Mouse (Mus musculus): ENCODE results near the gene Pih1d2.

Gene Pih1d2

DNA sequence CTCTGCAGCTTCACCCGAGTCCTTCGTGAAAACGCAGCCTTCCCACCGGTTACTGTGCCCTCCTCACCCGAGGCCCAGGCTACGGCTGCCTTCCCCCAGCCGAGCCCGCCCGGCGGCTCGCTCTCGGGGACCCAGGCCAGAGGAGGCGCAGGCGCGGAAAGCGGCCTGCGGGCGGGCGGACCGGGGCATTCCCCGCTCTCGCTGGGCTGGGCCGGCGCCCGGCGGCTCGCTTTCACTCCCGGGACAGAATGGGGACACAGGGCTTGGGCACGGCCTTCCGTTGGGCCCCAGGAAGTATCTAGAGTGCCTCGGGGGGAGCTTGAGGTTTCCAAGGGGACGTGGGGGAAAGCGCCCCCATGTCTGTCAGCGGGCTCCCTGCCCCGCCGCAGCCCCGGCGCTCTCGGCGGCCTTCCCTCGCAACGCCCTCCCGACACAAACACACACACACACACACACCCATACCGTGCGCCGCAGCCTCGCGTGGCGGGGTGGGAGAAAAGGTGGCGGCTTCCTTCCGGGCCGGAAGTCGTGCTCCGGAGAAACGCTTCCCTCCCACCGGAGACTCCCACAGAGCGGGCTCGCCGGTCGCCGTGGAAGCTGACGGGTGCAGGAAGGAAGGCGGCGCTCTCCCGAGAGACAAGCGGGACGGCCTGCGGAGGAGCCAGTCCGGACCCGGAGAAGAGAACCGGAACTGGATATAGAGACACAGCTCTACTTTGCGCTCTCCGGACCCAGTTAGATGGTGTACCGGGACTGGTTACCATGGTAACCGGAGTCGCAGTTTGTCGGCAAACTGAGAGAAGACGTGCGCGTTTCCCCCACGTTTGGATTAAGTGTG is at the start of gene Pih1d2, which contains the start of gene Nkapd1:
Pih1d2 (plus strand) TSS at position 556 of the 838 bp plus-strand sequence.
Nkapd1 (minus strand) TSS at position 699 of the 838 bp plus-strand sequence.
- DNase-seq: peak; percentile 99

DNA sequence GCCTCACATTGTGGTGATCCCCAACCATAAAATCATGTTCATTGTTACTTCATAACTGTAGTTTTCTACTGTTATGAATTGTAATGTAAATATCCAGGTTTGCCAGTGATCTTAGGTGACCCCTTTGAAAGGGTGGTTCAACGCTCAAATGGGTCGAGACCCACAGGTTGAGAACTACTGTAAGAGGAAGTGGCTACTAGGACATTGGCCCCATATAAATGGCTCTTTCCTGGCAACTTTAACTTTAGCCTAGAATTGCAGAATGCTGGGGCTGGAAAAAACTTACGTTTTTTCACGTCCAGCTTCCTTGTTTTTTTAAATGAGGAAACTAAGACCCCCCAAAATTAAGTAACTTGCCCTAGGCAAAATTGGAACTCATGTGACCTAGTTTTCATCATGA is 49.7 kb upstream of the Pih1d2 start:
- peak; percentile 55 for DNase-seq

DNA sequence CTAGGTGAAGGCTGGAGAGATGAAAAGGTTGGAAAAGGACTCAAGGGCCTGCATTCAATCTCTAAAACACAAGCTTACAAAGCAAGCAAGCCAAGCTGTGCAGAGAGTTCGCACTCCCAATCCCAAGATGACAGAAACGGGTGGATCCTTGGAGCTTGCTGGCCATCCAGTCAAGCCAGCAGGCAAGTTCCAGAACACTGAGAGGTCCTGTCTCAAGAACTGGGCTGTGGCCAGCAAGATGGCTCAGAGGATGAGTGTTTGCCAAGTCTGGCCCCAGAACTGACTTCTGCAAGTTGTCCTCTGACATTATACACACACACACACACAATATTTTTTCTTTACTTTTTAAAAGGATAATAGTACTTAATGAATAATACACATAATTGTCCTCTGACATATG is 49.2 kb upstream of the Pih1d2 start:
- DNase-seq: peak; percentile 82

DNA sequence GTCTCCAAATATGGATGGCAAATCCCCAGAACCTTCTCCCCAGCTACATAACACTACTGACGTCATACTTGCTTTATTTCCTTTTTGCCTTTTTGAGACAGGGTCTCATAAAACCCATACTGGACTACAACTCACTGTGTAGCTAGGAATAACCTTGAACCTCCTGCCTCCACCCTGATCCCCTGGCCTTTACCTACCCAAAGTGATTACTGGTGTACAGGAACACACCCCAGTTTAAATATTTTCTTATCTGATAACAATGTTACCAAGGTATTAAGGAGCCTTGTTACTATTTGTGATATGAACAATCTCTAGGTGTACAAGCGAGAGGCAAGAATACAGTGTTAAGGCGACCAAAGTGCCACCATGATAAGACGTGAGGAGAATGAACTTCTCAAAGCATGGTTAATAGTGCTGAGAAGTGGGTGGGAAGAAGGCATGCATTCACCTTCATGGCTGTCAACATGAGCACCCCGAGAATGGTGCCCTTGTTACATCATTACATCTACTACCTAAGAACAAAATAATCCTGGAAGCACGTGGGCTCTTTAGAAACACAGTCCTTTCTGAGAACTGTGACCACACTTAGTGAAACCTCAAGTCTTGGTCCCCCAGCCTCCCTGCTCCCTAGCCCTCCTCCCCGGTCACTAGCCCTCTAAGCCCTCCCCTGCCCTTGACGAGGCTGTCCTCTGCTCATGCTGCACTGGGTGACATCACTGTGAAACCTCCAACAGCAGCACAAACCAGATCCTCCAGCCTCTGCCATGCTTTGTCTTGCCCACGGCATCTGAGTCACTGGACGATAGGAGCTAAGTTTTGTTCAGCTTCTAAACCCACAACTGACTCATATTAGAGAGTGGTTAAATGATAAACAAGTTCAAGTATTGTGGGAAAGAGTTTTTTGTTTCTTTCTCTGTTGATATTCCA is 47.3 kb upstream of the Pih1d2 start:
- DNase-seq: peak; percentile 62

DNA sequence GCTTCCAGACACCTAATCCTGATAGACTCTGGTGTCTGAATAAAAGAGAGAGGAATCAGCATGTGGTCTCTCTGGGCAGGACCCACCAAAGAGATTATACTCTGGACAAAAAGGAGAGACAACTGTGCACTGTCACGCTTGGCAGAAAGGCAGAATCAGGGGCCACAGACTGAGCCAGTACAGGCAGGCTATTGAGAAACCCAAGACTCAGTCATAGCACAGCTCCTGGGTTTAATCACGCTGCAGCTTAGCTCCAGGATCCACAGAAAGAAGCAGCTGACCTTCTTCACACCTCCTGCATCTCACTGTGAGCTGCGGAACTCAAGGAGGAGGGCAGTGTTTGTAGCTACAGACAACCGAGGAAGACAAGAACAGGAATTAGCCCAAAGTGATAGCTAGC is 36.8 kb upstream of the Pih1d2 start:
- peak; percentile 35 for DNase-seq

DNA sequence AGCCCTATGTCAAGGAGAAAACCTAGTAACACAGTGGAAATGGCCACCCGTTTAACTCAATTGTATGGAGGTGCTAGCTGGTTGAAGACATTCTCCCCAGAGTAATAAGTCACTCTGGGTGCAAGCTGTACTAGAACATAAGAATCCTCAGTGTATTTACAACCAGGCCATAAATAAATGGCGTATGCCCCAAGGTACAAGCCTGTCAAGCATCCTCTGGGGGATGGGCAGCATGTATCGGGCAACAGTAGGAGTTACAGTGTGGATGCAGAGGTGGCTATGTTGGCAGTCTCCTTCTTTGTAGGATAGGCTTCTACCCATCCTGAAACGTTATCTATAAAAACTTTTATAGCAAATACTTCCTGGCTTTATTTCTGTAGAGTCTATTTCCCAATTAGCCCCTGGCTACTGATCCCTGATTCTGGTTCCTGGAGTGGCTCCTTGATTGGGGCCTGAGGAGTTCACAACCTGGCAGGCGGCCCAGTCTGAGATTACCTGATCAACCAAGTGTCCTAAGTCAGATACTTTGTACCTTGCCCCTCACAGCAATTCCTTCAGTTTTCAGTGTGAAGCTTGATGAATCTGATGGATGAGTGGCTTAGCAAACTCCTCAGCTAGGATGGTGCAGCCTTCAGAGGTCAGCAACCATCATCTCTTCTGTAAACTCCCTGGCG is 31.8 kb upstream of the Pih1d2 start:
- DNase-seq: peak; percentile 70

DNA sequence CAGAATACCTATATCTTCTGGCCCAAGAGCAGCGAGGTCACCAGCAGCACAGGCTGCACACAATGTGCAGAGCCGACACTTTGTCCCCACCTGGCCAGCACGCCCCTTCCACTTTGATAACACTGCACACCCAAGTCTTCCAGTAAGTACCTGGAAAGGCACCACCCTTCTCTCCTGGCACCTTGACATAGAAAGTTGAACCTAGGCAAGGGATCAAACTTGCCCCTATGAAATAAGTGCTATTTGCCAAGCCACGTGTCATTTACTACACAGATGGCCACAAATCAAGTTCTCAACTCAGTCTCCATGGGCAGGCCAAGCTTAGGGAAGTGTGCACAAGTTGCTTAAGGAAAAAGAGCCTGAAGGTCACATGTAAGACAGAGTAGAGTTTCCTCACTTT is 30.2 kb upstream of the Pih1d2 start:
- peak; percentile 83 for DNase-seq

DNA sequence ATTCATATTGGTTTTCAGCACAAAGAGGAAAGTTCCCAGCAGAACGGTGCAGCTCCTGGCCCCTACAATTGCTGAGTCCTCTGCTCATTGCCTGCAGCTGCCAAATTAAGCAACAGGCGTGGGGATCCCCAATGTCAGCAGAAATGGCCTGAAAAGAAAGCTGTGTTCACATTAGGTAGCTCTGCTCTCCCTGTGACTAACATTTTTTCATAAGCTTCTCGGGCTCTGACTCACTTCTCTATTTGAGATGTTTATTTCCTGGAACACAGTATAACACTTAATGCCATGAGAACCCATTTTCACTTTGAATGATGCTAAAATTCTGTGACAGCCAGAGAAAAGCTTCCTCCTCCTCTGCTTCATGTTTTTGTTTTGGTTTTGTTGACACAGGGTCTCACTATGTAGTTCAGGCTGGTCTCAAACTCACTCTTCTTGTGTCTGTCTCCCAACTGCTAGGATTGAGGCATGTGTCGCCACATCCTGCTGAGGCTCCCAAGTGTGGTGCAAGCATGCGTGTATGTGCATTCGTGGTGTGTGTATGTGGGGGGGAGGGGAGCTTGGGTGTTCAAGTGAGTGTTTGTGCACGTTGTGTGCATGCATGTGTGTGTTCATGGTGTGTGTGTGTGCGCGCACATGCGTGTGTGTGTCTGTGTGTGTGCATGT is 26.1 kb upstream of the Pih1d2 start:
- DNase-seq: no peak

DNA sequence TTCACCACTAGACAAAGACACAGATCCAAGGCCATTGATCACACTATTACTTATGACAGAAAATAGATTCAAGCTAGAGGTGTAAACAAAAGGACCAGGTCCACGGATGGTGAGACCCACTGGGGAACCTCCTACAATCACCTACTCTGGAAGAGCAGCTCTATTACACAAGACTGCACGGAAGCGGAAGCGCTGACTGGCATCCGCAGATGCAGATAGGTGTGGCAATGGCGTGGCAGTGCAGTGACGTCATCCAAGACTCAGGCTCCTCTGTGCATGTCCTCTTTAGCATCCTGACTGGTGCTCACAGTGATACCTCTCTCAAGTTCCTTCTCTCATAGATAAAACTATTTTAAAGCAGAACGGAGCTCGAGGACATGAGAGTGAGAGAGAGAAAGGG is 24.2 kb upstream of the Pih1d2 start:
- DNase-seq: no peak

DNA sequence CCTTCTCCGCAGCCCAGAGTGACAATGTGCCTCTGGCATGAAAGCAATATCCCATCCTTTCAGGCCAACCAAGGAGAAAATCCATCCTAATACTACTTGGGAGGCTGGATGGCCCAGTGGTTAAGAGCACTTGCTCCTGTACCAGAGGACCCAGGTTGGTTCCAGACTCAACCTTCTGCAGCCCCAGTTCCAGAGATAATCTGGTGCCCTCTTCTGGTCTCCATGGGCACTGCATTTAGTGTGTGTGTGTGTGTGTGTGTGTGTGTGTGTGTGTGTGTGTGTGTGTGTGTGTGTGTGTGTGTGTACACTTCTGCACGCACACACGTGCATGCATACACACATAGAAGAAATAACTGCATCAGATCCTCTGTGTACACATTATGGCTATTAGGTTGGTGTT is 23.6 kb upstream of the Pih1d2 start:
- DNase-seq: no peak

DNA sequence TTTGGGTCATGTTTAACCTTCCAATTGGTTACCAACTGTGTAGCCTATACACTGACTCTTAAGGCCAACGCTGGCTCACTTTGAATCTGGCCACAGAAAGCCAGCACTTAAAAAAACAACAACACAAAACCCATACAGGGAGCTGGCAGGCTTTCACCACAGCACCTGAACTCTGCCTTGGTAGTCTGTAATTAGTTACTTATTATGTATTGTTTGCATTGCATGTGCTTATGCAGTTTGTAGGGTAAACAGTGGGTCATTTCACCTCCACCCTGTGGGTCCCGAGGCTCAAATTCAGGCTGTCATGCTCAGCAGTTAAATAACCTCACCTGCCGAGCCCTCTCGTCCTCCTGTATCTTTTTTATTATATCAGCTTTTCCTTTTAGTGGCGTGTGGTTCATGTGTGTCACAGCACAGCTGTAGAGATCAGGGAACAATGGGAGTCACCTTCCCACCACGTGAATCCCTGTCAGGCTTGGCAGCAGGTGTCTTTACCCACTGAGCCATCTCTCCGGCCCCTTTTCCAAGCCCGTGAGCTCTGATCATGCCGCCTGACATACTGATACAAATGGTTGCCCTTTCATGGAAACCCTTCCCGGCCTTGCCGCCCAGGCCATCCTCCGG is 22.2 kb upstream of the Pih1d2 start:
- DNase-seq: no peak

DNA sequence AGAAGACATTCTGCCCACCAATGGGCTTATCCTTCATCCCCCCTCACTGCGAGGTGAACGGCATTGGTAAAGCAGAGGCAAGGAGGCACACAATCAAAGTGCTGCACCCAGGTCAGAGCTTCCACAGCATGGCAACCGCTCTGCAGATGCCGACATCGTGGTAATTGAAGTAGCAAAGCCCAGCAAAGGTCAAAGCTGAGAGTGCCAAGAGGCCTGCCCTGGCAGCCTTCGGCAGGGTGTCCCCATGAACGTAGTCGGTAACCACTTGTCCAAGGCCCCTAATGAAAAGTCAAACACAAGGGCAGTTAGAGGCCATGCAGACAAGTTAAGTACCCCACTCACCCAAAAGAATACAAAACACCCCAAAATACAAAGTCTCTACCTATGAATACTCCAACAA is 20.1 kb upstream of the Pih1d2 start:
- peak; percentile 91 for DNase-seq

DNA sequence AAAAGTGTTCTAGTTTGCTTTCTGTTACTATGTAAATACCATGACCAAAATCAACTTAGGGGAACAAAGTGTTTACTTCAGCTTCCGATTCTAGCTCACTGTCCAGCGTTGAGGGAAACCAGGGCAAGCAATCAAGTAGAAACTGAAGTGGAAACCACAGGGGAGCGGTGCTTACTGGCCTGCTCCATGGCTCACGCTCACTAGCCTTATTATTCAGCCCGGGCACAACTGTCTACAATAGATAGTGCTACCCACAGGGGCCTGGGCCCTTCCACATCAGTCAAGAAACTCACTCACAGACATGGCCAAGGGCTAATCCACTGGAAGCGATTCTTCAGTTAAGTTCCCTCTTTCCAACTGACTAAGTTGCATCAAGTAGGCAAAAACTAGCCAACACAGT is 15.6 kb upstream of the Pih1d2 start:
- DNase-seq: peak; percentile 85

DNA sequence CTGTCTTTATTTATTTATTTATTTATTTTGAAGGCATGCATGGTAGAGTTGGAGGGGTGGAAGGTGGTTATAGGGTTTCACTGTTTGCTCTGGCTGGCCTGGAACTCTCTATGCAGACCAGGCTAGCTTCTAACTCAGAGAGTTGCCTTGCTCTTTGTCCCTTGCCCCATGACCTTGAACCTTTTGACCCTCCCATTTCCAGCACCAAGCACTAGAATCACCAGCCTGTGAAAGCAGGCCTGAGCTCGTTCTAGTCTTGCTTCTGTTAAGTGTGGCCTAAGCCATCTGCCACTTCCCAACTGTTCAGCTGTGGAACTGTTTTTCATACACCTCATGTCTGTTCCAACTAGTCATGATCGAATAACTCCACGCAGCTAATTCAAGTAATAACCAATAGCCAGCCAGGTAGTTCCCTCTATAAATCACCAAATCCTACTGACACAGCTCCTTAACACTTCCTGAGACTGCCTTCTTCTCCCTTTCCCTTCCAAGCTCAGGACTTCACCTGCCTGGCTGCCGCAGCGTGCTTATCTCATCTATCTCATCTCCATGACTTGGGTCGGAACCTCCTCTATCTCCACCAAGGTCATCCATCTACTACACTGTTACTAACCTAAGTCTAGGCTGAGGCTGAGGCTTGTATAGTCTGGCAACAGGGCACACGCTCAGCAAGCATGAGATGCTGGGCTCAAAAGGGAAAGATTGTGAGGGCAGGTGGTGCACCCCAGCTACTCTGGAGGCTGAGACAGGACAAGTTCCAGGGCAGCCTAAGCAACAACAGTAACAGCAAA is 14.9 kb upstream of the Pih1d2 start:
- DNase-seq: peak; percentile 87

DNA sequence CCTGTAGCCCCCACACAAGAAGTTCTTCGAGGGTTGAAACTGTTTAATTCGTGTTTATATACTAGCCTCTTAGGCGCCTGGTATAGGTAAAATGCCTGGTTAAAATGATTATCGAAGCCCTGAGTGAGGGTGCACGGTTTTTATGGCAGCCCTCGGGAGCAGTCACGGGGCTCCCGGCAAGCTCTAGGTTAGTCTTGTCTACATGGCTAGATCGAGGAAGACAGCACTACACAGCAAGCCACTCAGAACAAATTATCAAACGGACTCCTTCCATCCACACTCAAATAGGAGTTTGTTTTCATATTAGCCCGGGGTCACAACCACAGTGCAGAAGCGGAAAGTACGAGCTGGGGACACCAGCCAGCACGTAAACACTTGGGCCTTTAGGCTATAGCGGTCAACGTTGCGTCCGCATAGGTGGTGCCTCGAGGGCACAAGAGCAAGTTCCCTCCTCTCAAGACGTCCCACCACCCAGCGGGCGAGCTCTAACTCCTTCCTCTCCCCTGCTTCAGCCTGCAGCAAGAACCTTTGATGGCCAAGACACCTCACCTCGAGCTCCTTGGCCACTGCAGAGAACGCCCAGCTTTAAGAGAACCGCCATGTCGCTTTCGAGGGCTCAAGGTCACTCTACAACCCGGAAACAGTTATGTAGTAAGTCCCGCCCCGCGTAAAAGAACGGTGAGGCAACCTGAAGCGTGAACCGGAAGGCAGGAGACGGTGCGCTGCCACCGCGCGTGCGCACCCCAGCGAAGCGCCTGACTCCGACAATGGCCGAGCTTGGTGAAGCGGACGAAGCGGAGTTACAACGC is 13.7 kb upstream of the Pih1d2 start, which contains the start of the genes Sdhd and Timm8b:
Sdhd (minus strand) TSS at position 624 of the 809 bp plus-strand sequence.
Timm8b (plus strand) TSS at position 722 of the 809 bp plus-strand sequence.
- DNase-seq: peak; percentile 99

DNA sequence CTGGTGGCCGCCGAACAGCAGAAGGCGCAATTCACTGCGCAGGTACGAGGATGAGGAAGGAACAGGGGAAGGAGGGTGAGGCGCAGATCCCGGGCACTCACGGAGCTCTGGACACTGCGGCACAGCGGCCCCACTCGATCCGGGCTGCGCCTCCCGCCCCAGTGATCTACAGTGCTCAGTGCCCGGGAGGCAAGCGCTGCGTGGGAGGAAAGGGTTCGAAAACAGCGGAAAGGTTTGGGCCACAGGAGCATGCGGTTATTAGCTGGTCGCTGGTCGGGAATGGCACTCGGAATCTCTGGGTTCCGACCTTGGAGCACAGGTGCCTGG is 13.2 kb upstream of the Pih1d2 start:
- DNase-seq: no peak

DNA sequence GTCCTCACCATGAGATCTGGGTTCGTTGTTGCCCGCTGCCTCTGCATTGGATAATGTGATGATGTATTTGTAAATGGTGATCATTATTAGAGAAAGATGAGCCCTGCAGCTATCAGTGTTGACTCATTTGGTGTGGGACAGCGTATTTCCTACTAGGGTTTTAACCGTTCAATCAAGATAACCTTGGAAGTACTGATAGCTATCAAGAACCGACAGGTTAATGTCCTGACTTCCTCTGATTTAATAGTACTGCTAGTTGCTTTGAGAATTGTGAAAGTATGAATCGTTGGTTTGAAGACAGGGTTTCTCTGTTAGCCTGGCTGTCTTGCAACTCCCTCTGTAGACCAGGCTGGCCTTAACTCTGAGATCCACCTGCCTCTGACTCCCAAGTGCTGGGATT is 12.8 kb upstream of the Pih1d2 start:
- DNase-seq: no peak

DNA sequence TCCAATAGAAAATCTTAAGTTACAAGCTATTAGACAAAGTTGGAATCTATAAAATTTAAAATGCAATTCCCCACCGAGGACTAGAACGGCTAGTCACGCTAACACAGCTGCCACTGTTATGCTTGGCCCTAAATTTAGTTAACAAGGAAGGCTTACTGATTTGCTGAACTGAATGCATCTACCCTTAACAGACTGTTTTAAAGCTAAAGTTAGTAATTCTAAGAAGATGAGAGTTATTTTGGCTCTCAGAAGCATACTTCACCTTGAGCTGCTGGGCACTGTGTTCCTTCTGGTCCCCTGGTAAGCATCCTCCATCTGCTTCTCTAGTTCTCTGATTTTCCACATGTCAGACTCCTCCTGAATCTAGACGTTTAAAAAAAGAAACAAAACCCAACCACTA is 5.0 kb upstream of the Pih1d2 start:
- DNase-seq: peak; percentile 7

DNA sequence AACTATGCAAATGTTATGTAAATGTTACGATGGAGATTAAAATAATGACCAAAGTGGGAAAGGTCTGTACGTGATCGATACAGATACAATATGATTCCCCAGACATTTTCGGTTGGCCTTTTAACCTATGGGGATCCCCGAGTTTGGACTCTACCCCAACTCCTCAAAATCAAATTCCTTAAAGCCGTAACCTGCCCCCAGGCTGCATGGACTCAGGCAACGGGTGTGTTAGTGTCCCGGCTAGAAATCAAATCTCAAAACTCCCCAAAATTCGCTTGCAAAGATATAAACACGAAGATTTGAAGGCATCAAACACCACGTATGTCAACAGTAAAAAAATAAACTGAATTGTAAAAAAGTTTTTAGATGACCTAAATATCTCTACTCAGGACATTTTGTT is 960 bp upstream of the Pih1d2 start:
- peak; percentile 73 for DNase-seq

DNA sequence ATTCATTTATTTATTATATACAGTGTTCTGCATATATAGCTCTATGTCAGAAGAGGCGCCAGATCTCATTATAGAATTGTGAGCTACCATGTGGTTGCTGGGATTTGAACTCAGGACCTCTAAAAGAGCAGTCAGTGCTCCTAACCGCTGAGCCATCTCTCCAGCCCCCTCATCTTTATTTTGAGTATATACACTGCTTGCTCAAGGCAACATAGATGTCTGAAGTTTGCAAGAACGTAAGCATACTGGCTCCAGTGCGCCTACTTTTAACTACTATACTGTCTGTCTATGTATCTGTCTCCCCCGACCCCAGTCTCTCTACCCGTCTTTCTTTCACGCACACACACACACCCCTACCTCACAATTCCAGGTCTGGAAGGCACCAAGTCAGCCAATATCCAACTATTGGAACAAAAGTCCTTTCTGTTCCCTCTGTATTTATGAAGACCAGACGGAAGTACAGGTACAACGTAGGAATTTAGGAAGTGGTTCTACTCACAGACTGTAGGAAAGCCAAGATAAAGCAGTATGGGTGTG is 741 bp downstream of the Pih1d2 start:
- DNase-seq: peak; percentile 83

All from heart, adult 11 months (tissue).